Mouse (Mus musculus) heart, adult 8-10 months (tissue): ENCODE results near the gene Ces1e. TPM values are rescaled to one million over a fixed set of nuclear protein-coding genes. Genes with fewer than 3 reads are reported as not detected.
"Not testable (repeated sequence)": the region's sequence is repeated elsewhere in the genome, so short reads cannot be mapped to it uniquely, and the experiment has no call there.

ENCODE experiments used
- DNase-seq: peaks from one replicate; pipeline ENCODE4 v3.0.0; 2022; ENCODE audit warnings: low spot score
- total RNA-seq, 4 experiments: library from RNA; stranded (reverse); gene quantifications; 2 replicates each; pipeline ENCODE4 v1.2.4; 2022

Gene Ces1e
- 1 to 10 TPM in 1 of 4 experiments, under 1 TPM in 3; 0.49 to 1.3 (median 0.81) TPM for total RNA-seq

DNA sequence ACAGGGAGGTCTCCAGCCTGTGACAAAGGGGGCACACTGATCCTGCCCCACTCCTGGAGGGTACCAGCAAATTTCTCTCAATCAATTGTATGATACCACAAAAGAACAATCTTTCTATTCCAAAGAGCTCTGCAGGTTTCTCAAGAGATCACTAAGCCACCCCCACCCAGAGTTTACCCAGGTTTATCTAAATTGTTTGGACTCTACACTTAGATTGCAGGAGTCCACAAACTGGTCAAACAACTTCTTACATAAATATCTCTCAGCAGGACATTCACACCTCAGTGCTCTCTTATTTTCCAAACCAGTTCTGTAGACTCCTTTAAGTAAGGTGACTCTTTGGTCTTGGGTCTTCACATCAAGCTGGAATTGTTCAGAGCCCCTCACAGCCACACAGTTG is at the start of gene Ces1e:
Gene Ces1e (minus strand): TSS at position 174 of the 400 bp plus-strand sequence.
- no peak for DNase-seq

DNA sequence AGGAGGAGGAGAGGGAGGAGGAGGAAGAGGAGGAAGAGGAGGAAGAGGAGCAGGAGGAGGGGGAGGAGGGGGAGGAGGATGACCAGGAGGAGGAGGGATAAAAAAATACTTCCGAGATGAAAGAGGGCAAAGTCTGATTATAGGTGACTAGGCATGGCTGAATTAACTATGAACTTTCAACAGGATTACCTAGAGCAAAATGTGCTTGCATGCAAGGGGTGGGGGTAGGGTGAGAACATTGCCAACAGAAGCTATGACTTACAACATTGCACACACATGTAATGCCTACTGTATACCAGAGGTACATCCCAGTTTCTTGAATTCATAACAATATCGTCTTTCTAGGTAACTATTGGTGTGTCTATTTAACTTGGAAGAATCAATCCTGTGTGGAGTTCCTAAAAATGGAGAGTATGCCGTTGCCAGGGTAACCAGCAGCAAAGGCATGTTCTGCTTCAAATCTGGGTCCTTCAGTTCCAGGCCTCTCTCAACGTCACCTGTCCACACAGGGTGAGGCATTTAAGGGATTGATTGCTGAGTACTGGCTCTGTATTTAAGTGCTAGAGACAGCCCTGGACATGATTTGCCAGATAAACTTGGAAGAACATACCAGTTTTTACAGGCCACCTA is 48.9 kb upstream of the Ces1e start:
- no peak for DNase-seq

DNA sequence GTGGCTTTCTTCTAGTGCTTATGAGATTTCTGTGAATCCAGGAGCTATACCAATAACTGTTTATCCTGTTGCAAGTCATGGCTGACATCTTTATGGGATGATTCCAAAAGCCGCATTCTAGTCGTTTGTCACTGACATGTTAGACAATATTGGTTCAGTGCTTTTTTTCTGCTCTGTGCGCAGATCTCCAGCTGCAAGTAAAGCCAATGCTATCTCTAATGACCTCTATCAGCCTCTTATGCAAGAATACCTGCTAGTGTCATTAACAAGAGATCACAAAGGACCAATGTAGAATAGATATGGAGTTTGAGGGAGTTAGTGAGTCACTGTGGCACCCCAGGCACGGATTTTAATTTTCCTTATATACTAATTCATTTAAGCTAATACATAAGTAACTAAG is 45.2 kb upstream of the Ces1e start:
- DNase-seq: no peak

DNA sequence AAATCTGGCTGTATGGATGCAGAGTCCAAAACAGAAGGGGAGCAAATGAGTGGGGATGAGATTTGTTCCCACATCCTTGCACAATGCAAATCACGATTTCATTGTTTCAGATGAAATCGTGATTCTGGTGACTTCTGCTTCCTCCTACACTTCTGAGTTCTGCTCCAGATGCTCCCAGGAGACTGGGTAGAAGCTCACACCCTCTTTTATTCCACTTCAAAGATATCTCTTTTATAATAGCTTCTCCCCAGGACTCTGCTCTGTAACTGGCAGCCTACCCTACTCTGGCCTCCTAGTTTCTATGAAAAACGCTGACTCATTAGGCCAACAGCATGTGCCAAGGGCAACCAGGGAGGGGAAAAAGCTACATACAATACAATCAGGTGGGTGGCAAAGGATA is 43.9 kb upstream of the Ces1e start:
- DNase-seq: peak; percentile 11

DNA sequence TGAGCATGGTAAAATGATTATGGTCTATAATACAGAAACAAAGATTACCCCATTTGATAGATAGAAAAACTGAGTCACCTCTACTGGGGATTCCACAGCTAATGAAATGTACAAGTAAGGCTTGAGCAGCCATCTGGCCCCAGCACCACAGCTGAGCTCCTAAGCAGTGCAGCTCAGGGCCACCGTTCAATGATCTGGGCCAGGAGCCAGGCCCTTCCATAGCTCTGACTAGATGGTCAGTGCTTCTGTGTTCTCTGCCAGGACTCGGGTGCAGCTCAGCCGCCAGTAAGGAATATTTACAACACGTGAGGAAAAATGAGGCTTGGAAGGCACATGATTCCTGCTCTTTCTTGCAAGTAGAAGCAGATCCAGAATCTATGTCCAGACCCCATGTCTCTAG is 43.3 kb upstream of the Ces1e start:
- DNase-seq: peak; percentile 13

DNA sequence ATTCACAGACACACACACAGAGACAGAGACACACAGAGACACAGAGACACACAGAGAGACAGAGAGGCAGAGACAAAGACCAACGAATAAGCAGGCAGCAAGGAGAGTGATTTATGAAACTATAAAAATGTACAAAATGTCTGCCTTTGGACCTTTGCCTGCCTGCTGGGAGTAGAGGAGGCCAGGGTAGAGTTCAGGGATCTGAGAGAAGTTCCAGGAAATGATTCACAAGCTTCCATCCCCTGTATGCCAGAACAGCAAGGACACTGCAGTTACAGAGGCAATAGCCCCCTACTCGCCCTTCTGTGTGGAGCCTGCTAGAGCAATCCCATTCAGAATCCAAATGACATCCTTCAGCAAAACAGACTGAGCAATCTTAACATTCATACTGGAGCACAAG is 32.0 kb upstream of the Ces1e start:
- DNase-seq: no peak

DNA sequence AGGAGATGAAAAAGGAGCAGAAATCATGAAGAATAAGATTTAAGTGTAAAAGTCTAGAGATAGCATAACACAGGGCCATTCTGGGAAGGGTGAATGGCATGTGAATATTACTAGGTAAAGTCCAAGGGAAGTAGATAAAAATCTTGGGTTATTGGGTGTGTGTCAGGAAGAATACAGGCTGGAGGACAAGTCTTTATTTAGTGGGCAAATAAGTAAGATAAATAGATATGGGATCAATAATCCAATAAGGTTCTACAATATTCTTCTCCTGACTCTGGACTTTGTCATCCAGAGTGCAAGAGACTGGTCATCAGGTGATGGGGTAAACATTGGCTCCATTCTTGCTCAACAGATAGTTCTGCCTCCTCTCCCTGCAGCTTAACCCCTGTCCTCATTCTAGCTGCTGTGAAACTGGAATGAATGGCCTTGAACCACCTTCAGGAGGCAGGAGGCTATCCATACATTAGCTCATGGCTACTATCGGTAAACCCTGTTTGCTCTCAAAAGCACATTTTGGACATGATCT is 23.0 kb upstream of the Ces1e start:
- no peak for DNase-seq

DNA sequence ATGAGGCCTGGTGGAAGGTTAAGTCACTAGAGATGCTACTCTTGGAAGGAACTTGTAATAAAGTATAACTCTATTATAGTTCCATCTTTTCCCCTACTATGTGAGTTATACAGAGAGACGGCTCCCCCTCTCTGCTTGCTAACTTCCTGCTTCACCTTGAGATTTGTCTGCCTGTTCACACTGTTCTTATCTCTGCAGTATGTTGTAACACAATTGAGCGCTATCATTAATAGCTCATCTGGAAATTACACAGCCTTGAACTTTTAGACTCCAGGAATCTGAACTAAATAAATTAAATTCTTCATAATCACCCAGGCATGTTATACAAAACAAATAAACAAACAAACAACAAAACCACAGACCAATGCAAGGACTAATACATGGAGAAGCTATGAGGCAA is 16.6 kb upstream of the Ces1e start:
- no peak for DNase-seq

DNA sequence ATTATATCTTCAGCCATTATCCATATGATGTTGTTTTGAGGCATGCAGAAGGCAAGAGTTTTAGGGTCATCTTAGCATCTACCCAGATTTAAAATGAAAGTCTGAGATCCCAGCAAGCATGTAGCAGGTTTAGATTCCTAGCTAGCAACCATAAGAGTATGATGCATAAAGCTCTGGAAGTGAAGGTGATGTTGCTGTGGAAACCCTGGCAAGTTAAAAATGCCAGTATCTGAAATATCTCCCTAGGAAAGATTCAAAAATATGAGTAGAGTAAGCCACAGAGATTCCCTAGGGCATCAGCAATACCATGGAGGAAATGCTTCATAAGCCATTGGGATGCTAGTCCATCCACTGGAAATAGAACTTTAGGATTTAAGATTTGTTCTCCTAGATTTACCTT is 10.5 kb upstream of the Ces1e start:
- DNase-seq: no peak

DNA sequence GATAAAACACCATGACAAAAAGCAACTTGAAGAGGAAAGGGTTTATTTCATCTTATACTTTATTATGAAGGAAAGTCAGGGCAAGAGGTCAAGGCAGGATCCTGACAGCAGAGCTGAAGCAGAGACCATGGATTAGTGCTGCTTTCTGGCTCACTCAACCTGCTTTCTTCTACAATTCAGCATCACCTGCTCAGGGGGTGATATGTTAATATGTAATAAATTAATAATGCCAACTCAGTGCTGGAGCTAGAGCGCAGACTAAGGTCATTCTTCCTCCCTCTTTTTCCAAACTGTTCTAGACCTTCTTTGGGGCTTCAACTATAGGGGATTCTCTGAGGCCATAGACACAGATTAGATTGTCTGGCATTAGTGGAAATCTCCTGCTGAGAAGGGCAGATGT is 6.3 kb upstream of the Ces1e start:
- DNase-seq: no peak

DNA sequence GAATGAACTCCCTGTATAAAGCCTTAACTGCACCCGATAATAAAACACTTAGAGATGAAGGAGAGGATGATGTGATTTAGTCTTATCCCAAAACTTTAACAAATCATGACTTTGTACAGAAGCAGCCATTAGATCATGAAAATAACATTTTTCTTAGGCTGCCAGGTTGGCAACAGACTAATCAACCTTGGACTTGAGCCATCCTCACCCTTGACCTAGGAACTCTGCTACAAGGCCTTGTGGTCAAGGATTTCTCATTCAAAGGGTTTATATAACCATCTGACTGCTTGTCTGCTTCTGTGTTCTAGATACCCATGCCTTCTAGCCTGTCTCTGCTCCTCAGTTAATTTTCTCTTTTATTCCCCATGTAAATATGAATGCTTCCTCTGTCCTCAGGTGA is 5.3 kb upstream of the Ces1e start:
- no peak for DNase-seq

DNA sequence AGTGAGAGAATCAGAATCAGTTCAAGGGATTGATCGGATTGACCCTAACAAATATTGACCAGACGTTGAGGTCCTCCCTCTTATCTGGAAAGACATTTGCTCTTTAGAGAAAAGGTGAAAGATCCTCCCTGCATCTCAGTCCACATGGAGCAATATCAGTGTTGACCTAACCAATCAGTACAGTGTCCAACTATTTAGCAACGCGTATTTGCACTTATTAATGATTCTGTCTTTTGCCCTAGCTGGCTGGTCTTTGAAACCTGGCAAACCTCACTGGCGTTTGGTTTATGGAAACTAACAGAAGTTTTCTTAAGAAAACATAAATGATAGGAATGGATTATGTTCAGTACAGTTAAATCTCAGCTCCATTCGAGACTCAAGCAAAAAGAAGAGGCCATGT is 4.6 kb upstream of the Ces1e start:
- no peak for DNase-seq

DNA sequence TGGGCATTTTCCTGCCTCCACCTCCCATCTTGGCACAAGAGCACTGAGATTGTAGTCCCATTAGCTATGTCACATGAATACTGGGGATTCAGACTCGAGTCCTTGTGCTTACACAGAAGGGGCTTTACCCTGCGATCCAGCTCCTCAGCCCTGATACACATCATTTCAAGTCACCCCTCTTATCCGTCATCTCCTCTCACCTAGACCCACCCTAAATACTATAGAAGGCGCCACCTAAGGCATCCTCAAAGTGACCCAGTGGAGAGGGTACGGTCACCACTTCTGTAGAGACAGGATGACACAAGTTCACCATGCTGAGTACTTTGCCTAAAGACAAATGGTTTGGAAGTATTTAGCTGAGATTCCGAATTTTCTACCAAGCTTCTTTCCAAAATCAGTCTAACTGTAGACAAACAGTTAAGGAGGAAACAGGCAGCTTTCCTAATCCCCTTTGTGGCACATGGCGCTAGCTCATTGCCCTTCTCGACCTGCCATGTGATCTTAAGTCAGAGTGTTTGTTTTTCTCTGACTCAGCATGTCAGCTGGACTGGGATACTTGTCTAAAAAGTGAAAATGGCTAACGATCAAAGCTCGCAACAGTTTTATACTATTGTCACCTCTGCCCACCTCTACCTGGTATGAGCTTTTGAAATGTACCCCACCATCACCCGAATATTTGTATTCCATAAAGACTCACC is 597 bp downstream of the Ces1e start:
- no peak for DNase-seq

DNA sequence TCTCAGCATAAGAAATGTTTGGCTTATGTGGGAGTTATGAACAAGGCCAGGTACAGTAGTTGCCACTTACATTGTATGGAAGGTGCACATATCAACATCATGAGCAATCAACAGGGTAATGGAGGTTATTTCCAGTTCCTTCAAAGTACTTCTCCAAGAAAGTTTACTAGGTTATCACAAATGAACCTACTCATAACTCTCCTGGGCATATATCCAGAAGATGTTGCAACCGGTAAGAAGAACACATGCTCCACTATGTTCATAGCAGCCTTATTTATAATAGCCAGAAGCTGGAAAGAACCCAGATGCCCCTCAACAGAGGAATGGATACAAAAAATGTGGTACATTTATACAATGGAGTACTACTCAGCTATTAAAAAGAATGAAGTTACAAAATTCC is 2.9 kb downstream of the Ces1e start:
- DNase-seq: not testable (repeated sequence)

DNA sequence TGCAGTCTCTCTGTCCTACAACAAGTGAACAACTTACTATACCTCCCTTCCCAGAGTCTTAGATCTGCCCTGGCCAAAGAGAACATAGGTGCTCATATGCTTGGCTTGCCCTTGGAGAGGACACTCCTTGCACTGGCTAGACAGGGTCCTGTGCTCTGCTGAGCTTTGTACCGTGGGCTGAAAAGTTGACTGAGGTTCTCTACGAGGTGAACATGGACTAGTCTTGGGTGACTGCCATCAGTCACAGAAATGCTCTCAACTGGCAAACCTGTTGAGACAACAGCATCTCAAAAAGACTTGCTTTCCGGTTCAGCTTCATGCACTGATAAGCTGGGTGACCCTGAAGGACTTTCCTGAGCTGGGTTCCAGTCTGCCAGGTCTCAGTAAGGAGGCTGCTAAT is 7.5 kb downstream of the Ces1e start:
- no peak for DNase-seq

DNA sequence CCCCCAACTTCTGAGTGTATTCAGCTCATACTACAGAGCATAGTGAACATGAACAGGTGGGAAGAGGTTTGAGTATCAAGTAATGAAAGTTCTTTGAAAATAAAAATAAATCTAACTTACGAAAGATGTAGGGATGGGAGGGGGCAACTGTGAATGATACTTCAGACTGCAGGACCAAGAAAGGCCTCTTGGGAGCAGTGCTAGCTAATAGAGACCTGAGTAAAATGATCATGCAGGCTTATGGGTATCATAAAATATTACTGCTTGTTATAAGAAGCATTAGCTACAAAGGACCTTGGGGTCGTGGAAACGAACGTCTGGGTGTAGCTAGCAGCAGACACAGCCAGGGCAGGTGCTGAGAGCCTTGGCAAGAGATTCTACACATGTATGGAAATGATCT is 11.6 kb downstream of the Ces1e start:
- no peak for DNase-seq

DNA sequence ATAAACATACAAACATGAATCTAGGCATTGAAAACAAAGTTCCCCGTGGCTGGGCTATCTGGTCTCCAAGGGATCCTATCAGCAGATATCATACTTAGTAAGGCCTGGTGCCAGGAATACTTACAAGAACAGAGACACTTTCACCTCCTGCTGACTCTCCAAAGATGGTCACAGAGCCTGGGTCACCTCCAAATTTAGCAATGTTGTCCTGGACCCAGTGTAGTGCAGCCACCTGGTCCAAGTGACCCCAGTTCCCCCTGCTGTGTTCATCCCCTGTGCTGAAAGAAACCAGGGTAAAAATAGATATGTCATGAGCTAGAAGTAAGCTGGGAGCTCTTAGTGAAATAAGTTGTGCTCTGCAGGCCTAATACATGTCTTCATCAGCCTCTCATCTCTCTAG is 12.0 kb downstream of the Ces1e start:
- peak; percentile 75 for DNase-seq

DNA sequence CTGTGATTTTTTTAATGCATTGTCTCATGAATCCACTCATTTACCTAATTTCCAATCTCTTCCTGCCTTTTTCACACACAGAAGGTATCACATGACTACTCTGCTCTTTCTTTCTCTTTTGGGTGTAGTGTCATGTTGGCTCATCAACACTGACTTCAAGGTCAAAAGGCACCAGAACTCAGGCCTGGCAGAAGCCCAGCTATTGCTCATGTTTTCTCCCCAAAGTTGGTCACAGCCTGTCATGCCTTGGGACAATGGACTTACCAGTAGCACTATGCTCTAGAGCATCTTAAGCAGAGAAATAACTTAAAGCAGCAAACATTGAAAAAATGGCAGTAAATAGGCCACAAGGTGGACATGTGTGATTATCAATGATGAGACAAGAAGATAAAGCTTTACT is 18.3 kb downstream of the Ces1e start:
- DNase-seq: no peak

DNA sequence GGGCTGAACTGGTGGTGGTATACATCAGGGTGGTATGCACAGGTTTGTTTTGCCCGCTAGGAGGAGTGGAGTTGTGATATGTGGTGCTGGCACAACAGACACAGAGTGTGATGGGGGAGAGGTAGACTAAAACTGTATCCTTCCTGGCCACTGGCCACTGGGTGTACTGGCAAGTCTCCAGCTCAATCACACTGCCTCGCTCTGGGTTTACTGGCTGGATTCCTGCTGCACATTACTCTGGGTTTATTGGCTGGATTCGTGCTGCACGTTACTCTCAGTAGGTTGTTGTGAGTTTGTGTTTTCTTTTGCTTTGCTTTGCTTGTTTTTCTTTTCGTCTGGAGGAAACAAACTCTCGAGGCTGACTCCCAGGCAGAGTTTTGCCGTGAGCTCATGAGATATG is 30.3 kb downstream of the Ces1e start:
- peak; percentile 17 for DNase-seq

DNA sequence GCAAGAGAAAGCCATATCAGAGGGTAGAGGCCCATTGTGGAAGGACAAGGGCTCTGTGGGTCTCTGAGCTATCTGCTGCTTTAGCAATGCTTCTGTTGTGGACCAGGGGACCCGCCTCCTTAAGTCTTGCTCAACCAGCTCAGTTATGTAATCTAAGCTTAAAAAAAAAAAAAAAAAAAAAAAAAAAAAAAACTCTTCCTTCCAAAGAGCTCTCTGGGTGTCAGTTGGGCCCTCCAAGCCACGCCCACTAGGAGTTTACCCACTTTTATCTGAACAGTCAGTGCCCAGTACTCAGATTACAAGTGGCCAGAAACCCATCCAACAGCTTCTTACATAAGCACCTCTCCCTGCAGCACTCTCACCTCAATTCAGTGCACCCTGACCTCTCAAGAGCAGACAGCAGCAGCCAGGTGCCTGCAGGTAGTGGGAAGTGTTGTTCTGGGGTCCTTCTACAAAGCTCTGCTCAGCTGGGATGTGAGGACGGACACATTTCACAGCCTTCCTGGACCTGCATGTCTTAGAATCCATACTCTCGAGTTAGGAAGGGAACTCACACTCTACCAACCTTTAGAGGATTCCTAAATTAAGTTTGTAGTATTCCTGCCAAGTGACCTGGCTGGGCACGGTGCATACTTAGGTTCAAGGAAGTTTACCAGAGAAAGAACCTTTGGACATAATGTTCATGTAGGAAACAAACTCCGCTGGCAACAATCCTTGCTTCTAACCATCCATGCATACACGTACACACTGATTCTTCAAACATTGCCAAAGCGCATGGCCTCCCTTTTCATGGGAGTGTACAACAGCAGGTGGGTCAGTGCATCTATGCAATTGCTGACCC is 31.5 kb downstream of the Ces1e start, which contains the start of gene Ces1d:
Gene Ces1d (minus strand): TSS at position 154 of the 841 bp plus-strand sequence.
- peak; percentile 60 for DNase-seq

DNA sequence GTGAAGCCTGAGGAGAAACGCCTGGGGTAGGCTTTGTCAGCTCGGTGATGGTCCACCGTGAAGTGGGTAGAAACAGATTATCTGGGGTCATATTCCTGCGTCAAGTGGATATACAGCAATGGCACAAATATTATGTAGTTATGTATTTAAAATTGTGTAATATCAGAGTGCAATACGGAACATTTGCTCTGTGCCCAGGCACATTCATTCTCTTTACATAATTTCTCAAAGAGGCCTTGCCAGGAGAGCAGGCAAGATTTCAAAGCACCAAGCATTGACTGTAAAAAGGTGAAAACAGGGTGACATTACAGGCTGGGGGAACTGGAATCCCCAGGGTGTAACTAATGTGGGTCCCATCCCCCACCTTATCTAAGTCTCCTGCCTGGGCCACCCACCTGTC is 33.0 kb downstream of the Ces1e start:
- DNase-seq: no peak

DNA sequence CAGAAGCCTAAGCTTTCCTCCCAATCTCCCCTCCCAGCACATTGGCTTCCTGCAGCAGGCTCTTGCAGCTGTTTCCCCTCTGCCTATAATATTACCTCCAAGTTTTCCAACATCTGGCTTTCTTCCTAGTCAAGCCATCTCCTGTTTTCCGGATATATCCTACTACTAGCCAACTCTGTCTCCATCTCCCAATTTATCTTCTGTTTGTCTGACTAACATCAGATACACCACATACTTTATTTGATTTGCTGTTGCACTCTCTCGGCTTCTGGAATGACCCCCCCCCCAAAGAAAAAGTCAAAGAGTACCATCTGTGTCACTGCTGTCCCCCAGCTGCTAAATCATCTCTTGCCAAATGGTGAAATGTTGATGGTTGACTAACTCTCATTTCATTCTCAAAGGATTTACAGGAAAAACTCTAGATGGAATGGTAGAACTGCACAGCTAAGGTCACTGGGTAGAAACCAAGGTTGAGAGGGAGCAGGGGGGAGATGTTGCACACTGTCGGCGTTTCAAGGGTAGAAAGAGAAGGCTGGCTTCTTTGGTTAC is 48.8 kb downstream of the Ces1e start:
- DNase-seq: peak; percentile 53
